In the genomic region with DNA sequence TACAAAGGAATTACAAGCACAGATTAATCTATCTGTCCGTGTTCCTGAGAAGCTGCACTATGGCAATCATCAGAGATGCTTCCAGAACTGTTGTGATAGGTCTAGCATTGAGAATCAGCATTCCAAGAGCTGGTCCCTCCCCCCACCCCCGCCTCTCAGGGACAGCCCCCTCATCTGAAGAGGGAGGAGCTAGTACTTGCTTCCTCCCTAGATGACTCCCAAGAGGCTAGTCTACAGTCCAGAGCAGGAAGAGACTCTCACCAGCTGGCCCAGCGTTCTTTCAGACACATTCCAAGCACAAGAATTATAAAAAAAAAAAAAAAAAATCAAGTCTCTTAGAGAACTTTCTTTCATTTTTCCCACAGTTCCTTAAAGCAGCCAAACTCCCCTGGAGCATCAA, we compare ENCODE assay signal across 11 mouse cellular contexts. TPM values are rescaled to one million over a fixed set of nuclear protein-coding genes. Genes with fewer than 3 reads are reported as not detected.
A peak's percentile ranks its signal among the peaks of the same experiment; 100 is the strongest.
DNase-seq lines count a peak whose midpoint lies in the region.
"Had no signal": no experiment of that assay in that cellular context is flagged by ENCODE, and none has a peak within 500 bp of the region (broad histone marks: within the 10 kb centered on the region; RNA-seq: fewer than 3 reads in every experiment).

No protein-coding gene starts in this region.

- peak; percentile 28 for DNase-seq in heart, adult 8-10 months (ENCODE audit: low spot score)
- DNase-seq in heart, postnatal 36 days: no peak
- DNase-seq in urinary bladder, postnatal 14 days (ENCODE audit: low spot score): peak; percentile 23
- DNase-seq in urinary bladder, adult 18-20 months (ENCODE audit: low spot score in 2 of 2): no peak
- peak; percentile 13 to 39 for DNase-seq in kidney, postnatal 36 days
- no peak for DNase-seq in cerebellum, adult 11 months
- DNase-seq in layer of hippocampus, adult 9-11 months: no peak
- no peak for DNase-seq in layer of hippocampus, postnatal 14 days (ENCODE audit: low spot score in 2 of 2)
- DNase-seq: thymus, postnatal 25 days had no signal

- intact Hi-C loops in heart, postnatal 36 days (cut with DNase I): no loop called here

RNA-seq across cellular contexts. Expression of gene Stmnd1, which starts 5.2 kb away (rescaled TPM):
- total RNA-seq in heart, adult 8-10 months (2022): under 1 TPM; 0.19 to 0.66 (median 0.22) TPM
- under 1 TPM; 0.24 to 0.58 TPM for total RNA-seq in heart, postnatal 36 days (2021)
- total RNA-seq in layer of hippocampus, postnatal 14 days (2021): under 1 TPM in 1 of 2 experiments, not detected in 1; 0.23 TPM
- total RNA-seq: ES-E14; neutrophil, adult 5-6 weeks had no signal

Comparison
In these comparisons a context has a peak if more than half of its experiments do, and no peak if none do; other contexts are left out.
1. DNase-seq: peak in heart, adult 8-10 months (single experiment), urinary bladder, postnatal 14 days (single experiment) and kidney, postnatal 36 days (2 of 2); none in heart, postnatal 36 days (0 of 2), urinary bladder, adult 18-20 months (0 of 2), cerebellum, adult 11 months (single experiment), layer of hippocampus, adult 9-11 months (single experiment) and layer of hippocampus, postnatal 14 days (0 of 2).